Mouse (Mus musculus): ENCODE measurements around the gene Clcn1. TPM values are rescaled to one million over a fixed set of nuclear protein-coding genes. Genes with fewer than 3 reads are reported as not detected.

Gene Clcn1
- polyA plus RNA-seq (2021; fragmentation: Nextera tagmentation): 0.16 and 0.19 TPM in 2 replicates
- long read RNA-seq, experiment 1: 0 reads
- long read RNA-seq, experiment 2: 0 reads

GRCm38 (mm10) chr6:42286448-42286847, at the start of gene Clcn1:
TSS of gene Clcn1 (plus strand) at chr6:42286685.

GRCm38 (mm10) chr6:42245711-42246353, 40.7 kb upstream of the Clcn1 start, which contains the start of gene Gstk1:
TSS of gene Gstk1 (plus strand) at chr6:42245935.

GRCm38 (mm10) chr6:42261524-42262170, 24.8 kb upstream of the Clcn1 start, which contains the start of gene Tmem139:
TSS of gene Tmem139 (plus strand) at chr6:42261970.

GRCm38 (mm10) chr6:42264626-42265312, 21.7 kb upstream of the Clcn1 start, which contains the start of gene Casp2:
TSS of gene Casp2 (plus strand) at chr6:42264985.

GRCm38 (mm10) chr6:42324482-42325267, 38.2 kb downstream of the Clcn1 start, which contains the start of gene Fam131b:
TSS of gene Fam131b (minus strand) at chr6:42324643.

GRCm38 (mm10) chr6:42349426-42350020, 63.0 kb downstream of the Clcn1 start, which contains the start of gene Zyx:
TSS of gene Zyx (plus strand) at chr6:42349630.

Other genes with a start within 250 kb of the Clcn1 start
- gene Sva, start 248.3 kb upstream of the Clcn1 start, polyA plus RNA-seq (2021; fragmentation: Nextera tagmentation): not detected in 2 replicates
- gene Tas2r139, start 145.7 kb upstream of the Clcn1 start, polyA plus RNA-seq (2021; fragmentation: Nextera tagmentation): not detected in 2 replicates
- gene Tas2r144, start 71.4 kb upstream of the Clcn1 start, polyA plus RNA-seq (2021; fragmentation: Nextera tagmentation): not detected in 2 replicates
- 39.6 and 39.7 TPM in 2 replicates for gene Gstk1, start 40.8 kb upstream of the Clcn1 start, polyA plus RNA-seq (2021; fragmentation: Nextera tagmentation)
- gene Tmem139, start 24.7 kb upstream of the Clcn1 start, polyA plus RNA-seq (2021; fragmentation: Nextera tagmentation): not detected in 2 replicates
- gene Casp2, start 21.7 kb upstream of the Clcn1 start, polyA plus RNA-seq (2021; fragmentation: Nextera tagmentation): 3.1 and 4.3 TPM in 2 replicates
- gene Fam131b, start 38.0 kb downstream of the Clcn1 start, polyA plus RNA-seq (2021; fragmentation: Nextera tagmentation): 6.5 and 15.8 TPM in 2 replicates
- gene Zyx, start 62.9 kb downstream of the Clcn1 start, polyA plus RNA-seq (2021; fragmentation: Nextera tagmentation): 9.2 and 25.8 TPM in 2 replicates
- gene Epha1, start 86.6 kb downstream of the Clcn1 start, polyA plus RNA-seq (2021; fragmentation: Nextera tagmentation): 0.11 TPM in 1 of 2 replicates, not detected in the other
- not detected in 2 replicates for gene Tas2r143, start 113.6 kb downstream of the Clcn1 start, polyA plus RNA-seq (2021; fragmentation: Nextera tagmentation)
- not detected in 2 replicates for gene Tas2r135, start 118.7 kb downstream of the Clcn1 start, polyA plus RNA-seq (2021; fragmentation: Nextera tagmentation)
- not detected in 2 replicates for gene Tas2r126, start 147.8 kb downstream of the Clcn1 start, polyA plus RNA-seq (2021; fragmentation: Nextera tagmentation)
- not detected in 2 replicates for gene Olfr458, start 178.5 kb downstream of the Clcn1 start, polyA plus RNA-seq (2021; fragmentation: Nextera tagmentation)
- 0.03 TPM in 1 of 2 replicates, not detected in the other for gene Olfr457, start 189.7 kb downstream of the Clcn1 start, polyA plus RNA-seq (2021; fragmentation: Nextera tagmentation)
- not detected in 2 replicates for gene Olfr456, start 200.5 kb downstream of the Clcn1 start, polyA plus RNA-seq (2021; fragmentation: Nextera tagmentation)

Measured in left cerebral cortex, adult 6 months (tissue).